Mouse (Mus musculus): Measurements from ENCODE around the gene Etfrf1. TPM values are rescaled to one million over a fixed set of nuclear protein-coding genes. Genes with fewer than 3 reads are reported as not detected.

Gene Etfrf1
- polyA plus RNA-seq, 1 experiment from 2014 or later: 33.4 TPM

Other genes with a start within 250 kb of the Etfrf1 start
- gene Bcat1, start 134.9 kb upstream of the Etfrf1 start, polyA plus RNA-seq (2016; fragmentation: Nextera tagmentation; extraction: Ambion mirVana): 123 and 134 TPM in 2 replicates
- 1.8 and 2.4 TPM in 2 replicates for gene Lrmp, start 95.5 kb upstream of the Etfrf1 start, polyA plus RNA-seq (2016; fragmentation: Nextera tagmentation; extraction: Ambion mirVana)
- 0.62 and 0.88 TPM in 2 replicates for gene Casc1, start 129 bp upstream of the Etfrf1 start, polyA plus RNA-seq (2016; fragmentation: Nextera tagmentation; extraction: Ambion mirVana)
- gene Kras, start 39.1 kb downstream of the Etfrf1 start, polyA plus RNA-seq (2016; fragmentation: Nextera tagmentation; extraction: Ambion mirVana): 84.0 and 91.2 TPM in 2 replicates

All from hindbrain, embryonic 10.5 days (tissue).